Mouse (Mus musculus): ENCODE measurements around the gene Ctbp2.

DNA sequence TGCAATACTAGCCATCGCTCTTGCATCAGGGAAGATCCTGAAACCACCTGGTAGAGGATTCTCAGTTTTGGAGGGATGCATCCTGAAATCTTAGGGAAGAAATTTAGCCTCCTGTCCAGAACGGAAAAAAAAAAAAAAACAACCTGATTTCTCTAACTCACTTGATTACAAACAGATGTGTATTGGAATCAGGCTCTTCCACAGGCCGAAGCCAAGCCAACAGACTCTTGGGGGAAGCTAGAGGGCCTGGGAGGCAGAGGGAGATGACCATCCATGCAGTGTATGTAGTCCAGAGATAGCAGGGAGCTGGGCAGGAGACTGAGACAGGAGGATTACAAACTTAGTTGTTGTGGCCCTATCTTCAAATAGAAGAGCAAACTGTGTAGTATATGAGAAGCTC, 30.0 kb downstream of the Ctbp2 start:
- TF ChIP-seq GATA1 (IDR thresholded peaks at IDR 0.05; ENCODE audit: low read length) (no peak), TAL1 (IDR thresholded peaks at IDR 0.05; ENCODE audit: low read length) (no peak)

Data from erythroblast, embryonic 14.5 days (primary cell).